In the genomic region with DNA sequence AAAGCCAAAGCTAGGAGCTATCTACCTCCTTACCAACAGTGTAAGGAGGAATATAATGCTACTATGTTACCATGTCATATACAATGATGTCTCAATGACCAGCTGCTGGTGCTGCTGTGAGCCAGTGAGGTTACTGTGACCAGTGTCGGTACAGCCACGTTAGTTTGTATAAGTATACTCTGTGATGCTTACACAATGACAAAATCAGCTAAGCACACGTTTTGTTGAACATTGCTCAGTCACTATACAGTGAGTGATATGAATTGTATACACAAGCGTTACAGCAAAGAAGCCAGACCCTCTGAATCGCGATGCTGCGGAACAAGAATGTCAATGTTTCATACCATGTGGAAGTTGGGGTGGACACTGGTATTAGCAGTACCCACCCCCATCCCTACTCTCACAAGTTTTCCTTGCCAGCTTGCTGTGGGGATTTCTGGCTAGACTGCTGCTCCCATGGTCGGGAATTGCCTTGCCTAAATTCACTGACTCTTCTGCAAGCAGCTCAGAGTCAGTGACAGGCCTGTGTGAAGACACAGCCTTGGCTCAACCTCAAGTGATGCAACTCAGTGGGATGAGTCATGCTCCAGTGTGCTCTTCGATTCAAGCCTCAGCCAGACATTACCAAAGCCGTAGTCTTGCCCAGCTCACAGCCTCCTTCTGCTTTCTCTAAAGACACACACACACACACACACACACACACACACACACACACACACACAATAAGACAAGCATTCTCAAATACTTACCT, we compare ENCODE assay signal across 8 mouse cellular contexts.
DNase-seq lines count a peak whose midpoint lies in the region; ATAC-seq lines count a peak whose summit lies in the region.

No protein-coding gene starts in this region.

- H3K4me1 ChIP-seq in kidney, embryonic 14.5 days (ENCODE audit: control insufficient read depth, insufficient read depth, low read length), result no peaks in the 10 kb centered on the region
- no peaks in the 10 kb centered on the region for H3K4me1 ChIP-seq in forebrain, embryonic 13.5 days
- no peaks in the 10 kb centered on the region for H3K4me1 ChIP-seq in midbrain, embryonic 16.5 days (ENCODE audit: control insufficient read depth, insufficient read depth, low read length)

- 85% methylated on average over 10 of the region's 10 CpGs for WGBS in kidney, embryonic 14.5 days
- WGBS in forebrain, embryonic 13.5 days, result 84% methylated on average over 10 of the region's 10 CpGs
- WGBS in midbrain, embryonic 16.5 days, result 80% methylated on average over 10 of the region's 10 CpGs

- no peaks in the 10 kb centered on the region for H3K27me3 ChIP-seq in kidney, embryonic 14.5 days (ENCODE audit: control insufficient read depth, insufficient read depth, low read length)
- H3K27me3 ChIP-seq in forebrain, embryonic 13.5 days, result no peaks in the 10 kb centered on the region
- H3K27me3 ChIP-seq in midbrain, embryonic 16.5 days (ENCODE audit: control insufficient read depth, insufficient read depth, low read depth, low read length), result no peaks in the 10 kb centered on the region

- H3K9ac ChIP-seq in kidney, embryonic 14.5 days (ENCODE audit: low read depth, low read length), result no peak overlapping the region
- H3K9ac ChIP-seq in forebrain, embryonic 13.5 days, result no peak overlapping the region
- no peak overlapping the region for H3K9ac ChIP-seq in midbrain, embryonic 16.5 days (ENCODE audit: low read depth, low read length)

- no peak for ATAC-seq in kidney, embryonic 14.5 days (ENCODE audit: low FRiP score, low TSS enrichment)
- ATAC-seq in forebrain, embryonic 13.5 days, result no peak
- no peak for ATAC-seq in midbrain, embryonic 16.5 days

- no peak overlapping the region for H3K4me3 ChIP-seq in kidney, embryonic 14.5 days (ENCODE audit: low read length)
- H3K4me3 ChIP-seq in forebrain, embryonic 13.5 days, result no peak overlapping the region
- no peak overlapping the region for H3K4me3 ChIP-seq in midbrain, embryonic 16.5 days (ENCODE audit: low read depth, low read length)

- no peak overlapping the region for H3K4me2 ChIP-seq in kidney, embryonic 14.5 days (replicated peaks; ENCODE audit: low read depth, low read length)
- H3K4me2 ChIP-seq in forebrain, embryonic 13.5 days, result no peak overlapping the region
- H3K4me2 ChIP-seq in midbrain, embryonic 16.5 days (ENCODE audit: low read length), result no peak overlapping the region

- no peak overlapping the region for H3K27ac ChIP-seq in kidney, embryonic 14.5 days (ENCODE audit: low read depth, low read length)
- H3K27ac ChIP-seq in forebrain, embryonic 13.5 days, result no peak overlapping the region
- H3K27ac ChIP-seq in midbrain, embryonic 16.5 days (ENCODE audit: low read length), result no peak overlapping the region

- DNase-seq in kidney, adult 11 months, result peak; percentile 10
- DNase-seq in adrenal gland, postnatal 25 days, result peak; percentile 72
- peak; percentile 45 to 62 for DNase-seq in gastrocnemius, adult 8-10 months (ENCODE audit: low spot score in 2 of 2)
- DNase-seq in layer of hippocampus, adult 9-10 months (ENCODE audit: low spot score), result peak; percentile 11
- peak; percentile 85 for DNase-seq in lung, postnatal 25 days (ENCODE audit: low spot score)

- H3K36me3 ChIP-seq in kidney, embryonic 14.5 days (ENCODE audit: control insufficient read depth, insufficient read depth, low read length), result no peaks in the 10 kb centered on the region
- no peaks in the 10 kb centered on the region for H3K36me3 ChIP-seq in forebrain, embryonic 13.5 days (ENCODE audit: poor library complexity, severe bottlenecking)
- no peaks in the 10 kb centered on the region for H3K36me3 ChIP-seq in midbrain, embryonic 16.5 days (ENCODE audit: control insufficient read depth, insufficient read depth, low read length)

- H3K9me3 ChIP-seq in kidney, embryonic 14.5 days (ENCODE audit: control insufficient read depth, low read length), result no peaks in the 10 kb centered on the region
- no peaks in the 10 kb centered on the region for H3K9me3 ChIP-seq in forebrain, embryonic 13.5 days (replicated peaks)
- no peaks in the 10 kb centered on the region for H3K9me3 ChIP-seq in midbrain, embryonic 16.5 days (replicated peaks; ENCODE audit: control insufficient read depth, low read length, poor library complexity, severe bottlenecking)

Comparison
In these comparisons a context has a peak if more than half of its experiments do, and no peak if none do; other contexts are left out.
1. DNase-seq: peak in every context shown above with its lines; median percentile 85 in lung, postnatal 25 days; 72 in adrenal gland, postnatal 25 days; 54 in gastrocnemius, adult 8-10 months; 11 in layer of hippocampus, adult 9-10 months; 10 in kidney, adult 11 months.